Mouse (Mus musculus): Measurements from ENCODE around the gene Pygb.

Gene Pygb

DNA sequence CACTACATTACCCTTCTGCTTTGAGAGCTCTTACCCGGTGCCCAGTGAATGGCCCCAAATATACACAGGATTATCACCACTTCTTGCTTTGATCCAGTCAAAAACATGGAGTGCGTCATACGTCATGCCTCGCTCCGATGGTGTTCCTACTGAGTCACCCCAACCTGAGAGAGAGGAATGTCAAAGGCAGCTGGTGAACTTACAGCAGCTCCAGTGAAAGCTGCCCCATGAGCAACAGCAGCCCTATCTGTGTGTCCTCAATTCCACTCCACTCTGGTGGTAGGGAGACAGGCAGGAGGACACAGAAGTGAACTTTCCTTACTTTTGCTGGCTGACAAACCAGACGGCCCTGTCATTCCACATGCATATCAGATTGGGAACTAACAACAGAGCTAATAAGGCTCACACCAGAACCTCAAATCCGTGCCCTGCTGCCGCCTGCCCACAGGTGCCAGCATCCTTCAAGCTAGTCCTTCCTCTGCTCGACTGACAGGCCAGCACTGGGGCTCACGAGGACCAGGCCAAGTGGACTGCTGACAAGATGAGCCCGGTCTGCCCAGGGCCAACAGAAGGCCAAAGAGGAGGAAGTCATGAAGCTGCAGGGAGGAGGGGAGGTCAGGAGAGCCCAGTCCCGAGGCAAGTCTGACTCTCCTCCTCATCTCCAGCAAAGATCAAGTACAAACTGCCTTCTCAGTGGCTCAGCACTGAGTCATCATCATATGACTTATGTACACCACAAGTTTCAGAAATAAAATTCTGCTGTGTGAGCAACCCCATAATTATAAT lies 53.3 kb downstream of the Pygb start:
- no peak for DNase-seq (ENCODE audit: low read depth, low spot score)

DNA sequence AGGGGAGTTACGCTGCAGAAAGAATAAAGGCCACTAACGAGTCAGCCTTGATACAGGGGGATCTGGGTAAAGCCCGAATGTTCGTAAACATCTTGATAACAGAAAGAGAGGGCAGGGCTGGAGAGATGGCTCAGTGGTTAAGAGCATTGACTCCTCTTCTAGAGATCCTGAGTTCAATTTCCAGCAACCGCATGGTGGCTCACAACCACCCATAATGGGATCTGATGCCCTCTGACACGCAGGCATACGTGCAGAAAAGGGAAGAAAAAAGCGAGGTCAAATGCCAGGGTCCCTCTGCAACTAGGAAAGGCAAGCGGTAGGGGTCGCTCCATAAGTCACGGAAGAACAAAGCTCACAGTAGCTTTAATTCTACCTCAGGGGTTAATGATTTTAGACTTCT lies 54.6 kb downstream of the Pygb start:
- DNase-seq (ENCODE audit: low read depth, low spot score) = no peak

DNA sequence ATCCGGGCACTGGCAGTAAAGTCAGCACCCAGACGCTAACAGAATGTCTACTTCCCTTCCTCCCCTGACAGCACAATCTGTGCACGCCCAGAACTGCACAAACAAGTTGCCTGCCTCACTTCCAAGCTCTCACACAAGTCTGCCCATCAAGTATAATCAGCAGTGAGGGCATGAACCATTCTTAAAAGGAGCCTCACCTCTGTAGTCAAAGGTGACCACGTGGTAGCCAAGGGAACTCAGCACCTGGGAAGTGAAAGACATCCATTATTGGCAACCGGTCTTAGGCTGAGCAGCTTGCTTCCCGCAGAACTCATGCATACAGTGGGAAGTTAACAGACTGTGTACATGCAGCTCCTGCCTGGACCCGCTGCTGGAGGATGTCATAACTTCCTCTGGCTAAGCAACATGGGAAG lies 55.5 kb downstream of the Pygb start:
- DNase-seq (ENCODE audit: low read depth, low spot score) = no peak

DNA sequence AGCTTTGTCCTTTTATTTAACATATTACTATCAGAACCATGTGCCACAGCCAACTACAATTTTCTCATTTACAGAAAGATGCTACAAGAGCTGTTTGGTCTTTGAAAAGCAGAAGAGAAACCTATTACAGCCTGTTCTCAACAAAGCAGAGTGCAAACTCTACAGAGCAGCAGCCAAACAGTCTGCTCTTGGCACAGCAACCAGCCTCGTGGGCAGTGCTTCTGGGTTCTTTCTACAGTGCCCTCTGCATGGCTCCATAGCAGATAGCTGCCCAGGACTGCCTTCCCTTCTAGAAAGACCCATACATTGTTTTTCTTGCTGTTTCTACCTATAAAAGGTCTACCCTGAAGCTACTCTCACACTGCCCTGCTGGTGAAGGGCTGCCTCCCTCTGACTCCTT lies 58.3 kb downstream of the Pygb start:
- no peak for DNase-seq (ENCODE audit: low read depth, low spot score)

DNA sequence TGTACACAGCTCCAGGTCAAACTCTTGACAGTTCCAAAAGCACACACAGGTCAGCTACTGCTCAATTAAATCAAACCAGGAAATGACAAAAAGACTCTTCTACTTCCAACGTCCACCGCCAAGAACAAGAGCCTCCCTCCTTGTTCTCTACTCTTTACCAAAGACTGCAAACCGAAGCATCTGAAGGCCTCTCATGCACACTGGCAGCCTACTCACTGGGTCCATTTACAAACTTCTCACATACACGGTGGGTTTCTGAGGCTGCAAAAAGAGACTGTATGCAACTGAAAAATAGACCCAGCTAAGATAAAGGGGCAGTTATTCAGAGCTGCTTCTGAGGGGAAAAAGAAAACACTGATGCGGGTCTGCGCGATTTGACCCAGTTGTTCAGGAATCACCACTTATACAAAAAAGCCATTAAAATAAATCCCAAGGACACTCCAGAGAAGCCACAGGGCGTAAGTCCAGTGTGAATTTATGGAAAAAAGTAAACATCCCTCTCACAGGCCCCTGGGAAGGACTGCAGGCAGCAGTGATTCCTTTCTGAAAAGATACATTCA lies 61.0 kb downstream of the Pygb start:
- DNase-seq (ENCODE audit: low read depth, low spot score) = no peak

DNA sequence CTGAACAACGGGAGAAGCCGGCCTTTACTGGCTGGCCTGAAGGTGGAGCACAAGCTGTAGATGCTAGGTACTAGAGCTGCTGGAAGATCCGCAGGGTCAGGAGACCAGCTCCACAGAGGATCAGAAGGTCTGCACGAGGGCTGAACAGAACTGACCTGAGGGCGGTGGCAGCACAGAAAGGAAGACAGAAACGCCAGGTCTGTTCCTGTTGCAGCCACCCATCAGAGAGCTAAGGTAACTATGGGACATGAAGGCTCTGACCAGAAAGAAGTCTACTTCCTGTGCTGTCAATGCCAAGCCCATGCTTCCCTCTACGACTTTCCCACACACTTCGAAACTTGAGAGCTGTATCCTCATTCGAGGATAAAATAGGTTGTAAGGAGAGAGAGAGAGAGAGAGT lies 64.7 kb downstream of the Pygb start:
- no peak for DNase-seq (ENCODE audit: low read depth, low spot score)

DNA sequence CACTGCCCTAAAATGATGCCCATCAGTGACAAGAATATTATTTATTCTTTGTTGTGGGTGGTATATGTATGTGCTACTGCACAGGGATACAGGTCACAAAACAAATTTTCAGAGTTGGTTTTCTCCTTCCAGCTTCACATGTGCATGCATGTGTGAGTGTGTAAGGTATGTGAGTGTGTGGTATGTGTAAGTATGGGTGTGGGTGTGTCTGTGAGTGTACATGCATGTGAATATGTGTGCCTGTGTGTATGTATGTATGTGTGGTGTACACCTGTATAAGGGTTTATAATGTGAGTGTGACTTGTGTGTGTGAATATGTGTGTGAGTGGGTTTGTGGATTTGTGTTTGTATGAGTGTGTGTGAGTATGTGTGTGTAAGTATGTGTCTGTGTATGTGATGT lies 68.7 kb downstream of the Pygb start:
- DNase-seq (ENCODE audit: low read depth, low spot score) = no peak

DNA sequence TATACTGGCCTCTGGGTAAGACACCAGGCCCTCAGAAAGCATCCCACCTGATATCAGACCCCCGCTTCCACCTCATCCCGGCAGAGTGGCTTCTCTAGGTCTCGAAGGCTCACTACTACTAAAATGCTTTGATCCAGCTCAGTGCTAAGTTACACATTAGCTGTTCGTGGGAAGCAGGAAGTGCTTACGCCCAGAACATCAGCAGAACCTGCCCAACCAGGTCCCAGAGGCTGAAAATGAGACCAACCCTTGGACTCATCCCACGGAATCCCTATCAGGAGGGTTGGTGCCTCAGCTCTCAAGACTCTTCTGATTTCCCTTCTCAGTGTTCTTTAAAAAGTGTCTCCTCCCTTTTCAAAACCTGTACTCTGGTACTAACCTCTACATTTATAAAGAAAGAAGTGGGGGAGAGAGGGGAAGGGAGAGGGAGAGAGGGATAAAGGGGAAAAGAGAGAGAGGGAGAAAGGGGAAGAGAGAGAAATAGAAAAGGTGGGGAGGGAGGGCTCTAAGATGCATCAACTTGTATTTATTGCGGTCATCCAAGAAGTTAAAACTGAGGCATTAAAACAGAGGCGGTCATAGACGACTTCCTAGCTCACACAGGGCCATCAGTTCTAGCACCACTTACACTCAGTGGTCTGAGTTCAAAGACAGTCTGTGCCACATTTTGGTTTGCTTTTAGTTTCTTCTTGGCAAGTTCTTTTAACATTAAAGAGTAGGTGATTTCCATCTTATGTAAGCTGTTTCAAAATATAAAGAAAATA lies 72.4 kb downstream of the Pygb start:
- DNase-seq (ENCODE audit: low read depth, low spot score) = no peak

DNA sequence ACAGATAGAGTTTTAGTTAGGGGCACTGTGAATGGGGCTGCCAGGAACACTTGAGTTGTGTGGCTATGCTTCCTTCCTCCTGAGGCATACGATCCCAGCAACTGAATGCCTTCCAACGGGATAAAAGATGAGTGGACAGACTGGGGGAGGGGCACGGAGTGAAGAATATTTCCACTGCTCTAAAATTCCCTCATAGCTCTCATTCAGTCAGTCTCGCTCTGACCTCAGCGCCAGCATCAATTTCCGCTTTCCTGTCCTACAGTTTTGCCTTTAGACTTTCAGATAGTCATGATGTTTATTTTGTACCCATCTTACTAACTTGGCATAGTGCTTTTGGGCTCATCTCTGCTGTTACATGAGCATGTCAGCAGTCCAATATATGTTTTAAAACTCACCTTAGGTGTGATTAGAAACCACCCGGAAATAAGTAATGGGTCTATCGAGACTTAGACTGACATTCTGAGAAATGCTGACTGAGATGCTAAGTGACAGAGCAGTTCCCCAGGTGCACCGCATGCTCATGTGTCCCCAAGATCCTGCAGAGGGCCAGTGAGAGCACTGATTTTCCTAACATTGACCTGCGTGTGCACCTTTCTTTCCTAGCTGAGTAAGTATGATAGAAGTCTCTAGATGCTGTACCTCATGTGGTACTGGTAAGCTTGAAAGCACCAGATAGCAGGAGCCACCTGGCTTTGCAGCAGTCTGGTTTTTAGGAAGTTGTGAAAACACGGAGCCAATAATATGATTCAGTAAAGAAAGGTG lies 73.4 kb downstream of the Pygb start:
- no peak for DNase-seq (ENCODE audit: low read depth, low spot score)

DNA sequence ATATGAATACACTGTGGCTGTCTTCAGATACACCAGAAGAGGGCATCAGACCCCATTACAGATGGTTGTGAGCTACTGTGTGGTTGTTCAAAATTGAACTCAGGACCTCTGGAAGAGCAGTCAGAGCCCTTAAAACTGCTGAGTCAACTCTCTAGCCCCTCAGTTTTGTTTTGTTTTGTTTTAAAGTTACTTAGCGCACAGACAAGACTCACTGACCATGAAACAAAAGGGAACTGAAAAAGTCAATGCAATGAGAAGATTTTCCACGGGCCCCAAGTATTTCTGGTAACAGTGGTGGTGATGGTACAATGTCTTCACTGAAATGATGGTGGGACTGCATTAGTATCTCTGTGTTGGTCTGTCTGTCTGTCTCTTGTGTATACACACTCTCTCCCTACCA lies 74.6 kb downstream of the Pygb start:
- no peak for DNase-seq (ENCODE audit: low read depth, low spot score)

DNA sequence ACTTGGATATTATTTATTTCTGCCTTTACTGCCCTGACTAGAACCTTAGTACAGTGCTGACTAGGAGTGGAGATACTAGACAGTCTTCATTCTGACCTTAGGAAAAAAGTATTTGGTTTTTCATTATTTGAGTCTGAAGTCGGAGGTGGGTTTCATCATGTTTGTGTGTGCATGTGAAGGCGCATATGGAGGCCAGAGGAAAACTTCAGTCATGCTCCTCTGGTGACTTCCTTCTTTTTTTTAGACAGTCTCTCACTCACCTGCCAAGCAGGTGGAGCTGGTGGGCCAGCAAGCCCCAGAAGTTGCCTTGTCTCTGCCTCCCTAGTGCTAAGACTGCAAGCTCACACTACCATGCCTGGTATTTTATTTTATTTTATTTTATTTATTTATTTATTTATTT lies 80.5 kb downstream of the Pygb start:
- no peak for DNase-seq (ENCODE audit: low read depth, low spot score)

DNA sequence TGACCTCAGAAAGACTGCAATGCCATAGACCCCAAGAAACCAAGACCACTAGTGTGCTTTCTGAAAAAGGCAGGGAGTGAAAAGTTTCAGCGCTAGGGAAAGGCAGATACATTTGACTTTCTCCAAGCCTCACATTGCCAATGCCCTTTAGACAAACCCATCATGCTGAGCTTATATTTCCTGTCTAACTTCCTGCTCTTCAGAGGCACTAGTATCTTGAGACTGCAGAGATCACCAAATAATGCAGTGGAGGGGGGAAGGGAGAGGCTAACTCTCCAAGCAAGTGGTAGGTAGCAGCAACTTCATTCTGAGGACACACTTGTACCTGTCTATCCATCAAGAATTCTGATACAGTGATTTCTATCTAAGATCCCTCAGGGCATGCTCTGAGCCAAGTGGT lies 82.9 kb downstream of the Pygb start:
- DNase-seq (ENCODE audit: low read depth, low spot score) = no peak

DNA sequence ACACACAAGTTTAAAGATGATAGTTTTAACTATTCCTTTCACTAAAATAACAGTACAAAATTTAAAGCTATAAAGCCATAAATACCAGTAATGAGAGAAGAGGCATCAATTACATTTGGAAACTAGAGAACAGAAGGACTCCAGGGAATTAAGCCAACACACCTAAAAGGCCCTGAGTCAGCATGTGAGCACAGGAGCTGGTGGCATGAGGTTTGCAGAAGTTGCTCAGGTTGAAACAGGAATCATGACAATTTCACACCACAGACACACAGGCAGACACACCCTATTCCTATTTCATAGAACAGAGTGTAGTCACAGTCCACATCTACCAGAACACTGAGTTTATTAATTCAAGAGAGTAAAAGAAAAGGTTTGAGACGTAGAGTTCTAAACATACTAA lies 88.0 kb downstream of the Pygb start:
- DNase-seq (ENCODE audit: low read depth, low spot score) = no peak

DNA sequence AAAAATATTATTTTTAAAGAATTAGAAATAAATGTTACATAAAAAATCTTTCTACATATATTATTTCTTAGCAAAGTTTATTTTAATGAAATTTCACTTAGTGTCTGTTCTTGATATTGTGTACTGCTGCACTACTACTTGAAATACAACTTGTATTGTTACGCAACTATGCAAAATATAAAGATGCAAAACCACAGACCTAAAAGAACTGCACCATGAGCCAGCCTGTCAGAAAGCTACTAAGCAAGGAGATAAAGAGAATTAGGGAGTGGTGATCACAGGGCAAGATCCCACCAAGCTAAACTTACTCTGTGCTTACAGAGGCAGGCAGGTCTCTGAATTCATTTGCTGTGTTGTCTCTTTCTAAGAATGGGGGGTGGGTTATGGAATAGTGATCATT lies 88.7 kb downstream of the Pygb start:
- no peak for DNase-seq (ENCODE audit: low read depth, low spot score)

DNA sequence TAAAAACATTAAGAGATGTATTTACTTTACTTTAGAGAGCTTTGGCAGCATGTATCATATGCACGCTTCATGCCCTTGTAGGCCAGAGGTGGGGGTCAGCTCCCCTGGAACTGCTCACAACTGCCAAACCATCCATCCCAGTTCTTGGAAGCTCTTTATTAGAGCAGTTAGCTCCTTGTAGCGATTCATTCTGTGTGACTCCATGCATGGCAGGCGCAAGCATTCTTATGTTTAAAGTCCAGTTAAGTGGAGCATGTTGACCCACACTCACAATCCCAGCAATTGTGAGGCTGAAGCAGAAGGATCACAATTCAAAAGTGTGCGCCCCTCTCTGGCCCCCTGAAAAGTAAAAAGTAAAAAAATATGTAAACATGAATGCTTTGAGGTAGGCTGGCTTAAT lies 91.0 kb downstream of the Pygb start:
- no peak for DNase-seq (ENCODE audit: low read depth, low spot score)

Measured in WW6 (cell line).